Mouse (Mus musculus): ENCODE measurements around the gene Hsp90ab1. TPM values are rescaled to one million over a fixed set of nuclear protein-coding genes. Genes with fewer than 3 reads are reported as not detected.

Hsp90ab1 gene
- polyA plus RNA-seq, 1 experiment from 2014 or later: 1,098 TPM

DNA sequence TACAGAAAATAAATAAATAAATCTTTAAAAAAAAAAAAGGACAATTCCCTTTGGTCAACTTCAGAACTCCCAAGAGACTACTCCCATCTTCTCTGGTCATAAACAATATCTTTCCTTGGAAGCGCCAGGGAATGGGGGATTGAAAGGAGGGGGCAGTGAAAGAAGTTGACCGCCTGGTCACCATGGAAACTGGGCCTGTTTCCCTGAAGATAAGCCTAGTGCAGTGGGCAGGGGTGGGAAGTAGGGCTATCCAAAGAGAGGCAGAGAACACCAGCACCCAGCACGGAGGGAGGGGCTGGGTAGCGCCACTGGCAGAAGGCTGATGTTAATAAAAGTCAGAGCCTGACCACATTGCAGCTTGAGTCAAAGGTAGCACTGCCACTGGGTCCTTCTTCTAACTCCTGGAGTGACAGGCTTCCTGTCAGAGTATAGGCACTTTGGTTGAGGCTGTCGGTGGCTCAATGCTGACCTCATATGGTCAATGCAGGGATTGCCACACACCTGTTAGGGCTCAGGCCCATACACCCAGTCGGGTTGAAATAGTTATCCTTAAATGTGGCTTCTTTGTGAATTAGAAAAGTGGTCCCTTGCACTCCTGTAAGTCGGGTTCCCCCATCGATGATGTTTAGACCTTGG, 21.1 kb downstream of the Hsp90ab1 start:
- H3K27ac ChIP-seq: no peak overlapping the region
- H3K4me1 ChIP-seq: peaks cover 39% of the 10 kb centered on the region
- no peaks in the 10 kb centered on the region for H3K36me3 ChIP-seq
- no peak overlapping the region for H3K4me3 ChIP-seq
- WGBS (ENCODE audit: insufficient replicate concordance): 3% methylated on average over 8 of the region's 8 CpGs
- no peak overlapping the region for H3K4me2 ChIP-seq
- H3K9ac ChIP-seq: no peak overlapping the region
- H3K27me3 ChIP-seq (replicated peaks): peaks cover 79% of the 10 kb centered on the region
- peak; percentile 46 for ATAC-seq
- H3K9me3 ChIP-seq (replicated peaks): no peaks in the 10 kb centered on the region

GRCm38 (mm10) chr17:45551249-45551796, 21.7 kb downstream of the Hsp90ab1 start:
- Histone ChIP-seq H3K36me3 (no peaks in the 10 kb centered on the region), H3K4me2 (no peak overlapping the region), H3K9me3 (replicated peaks) (no peaks in the 10 kb centered on the region), H3K9ac (no peak overlapping the region), H3K4me3 (no peak overlapping the region), H3K4me1 (peaks cover 36% of the 10 kb centered on the region), H3K27me3 (replicated peaks) (peaks cover 79% of the 10 kb centered on the region), H3K27ac (no peak overlapping the region)
- no peak for ATAC-seq
- 53% methylated on average over 7 of the region's 7 CpGs for WGBS (ENCODE audit: insufficient replicate concordance)

DNA sequence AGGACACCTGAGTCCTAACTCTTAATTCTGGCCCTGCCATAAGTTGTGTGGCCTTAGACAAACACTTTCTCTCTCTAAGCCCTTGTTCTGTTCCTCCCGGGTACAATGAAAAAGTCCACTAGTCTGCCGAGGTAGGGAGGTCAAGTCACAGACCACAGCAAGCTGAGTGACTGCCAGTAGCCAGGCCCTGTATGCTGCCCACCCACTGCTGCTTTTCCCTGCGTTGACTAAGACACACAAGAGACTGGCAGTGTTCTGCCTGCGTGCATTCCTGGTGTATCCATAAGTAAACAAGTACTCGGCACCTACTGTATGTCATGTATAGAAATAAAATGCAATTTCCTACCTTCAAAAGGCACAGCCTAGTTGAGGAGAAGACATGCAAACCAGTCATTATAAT, 22.8 kb downstream of the Hsp90ab1 start:
- ATAC-seq: no peak
- 35% methylated on average over 5 of the region's 5 CpGs for WGBS (ENCODE audit: insufficient replicate concordance)

DNA sequence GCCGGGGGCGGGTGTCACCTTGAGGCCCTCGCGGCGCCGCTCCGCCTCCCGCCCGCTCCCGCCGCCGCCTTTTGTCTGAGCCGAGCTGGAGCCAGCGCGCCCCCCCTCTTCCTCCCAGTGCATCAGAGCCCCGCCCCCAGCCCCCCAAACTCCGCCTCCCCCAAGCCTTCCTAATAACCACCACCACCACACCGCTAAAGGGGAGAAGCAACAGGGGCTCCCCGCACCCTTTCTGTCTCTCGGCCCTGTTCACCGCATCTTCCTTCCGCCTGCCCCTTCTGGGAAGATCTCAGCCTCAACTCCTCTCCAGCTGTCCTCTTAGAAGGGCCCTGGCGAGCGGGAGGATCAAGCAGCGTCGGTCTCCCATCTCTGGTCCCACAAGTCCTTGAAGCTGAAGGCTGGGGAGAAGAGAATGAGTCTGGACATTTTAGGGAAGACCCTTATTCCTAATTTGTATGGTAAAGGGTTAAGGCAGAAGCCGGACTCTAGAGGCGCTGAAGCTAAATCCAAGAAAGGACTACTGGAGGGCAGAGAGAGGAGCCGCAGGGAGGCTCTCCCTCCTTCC, 23.4 kb downstream of the Hsp90ab1 start, which contains the start of gene Tmem151b:
TSS of gene Tmem151b (minus strand) at position 61 of the 565 bp plus-strand sequence.
- Histone ChIP-seq H3K4me1 (peaks cover 29% of the 10 kb centered on the region), H3K4me3 (peak within 1 kb of the TSS; percentile 57), H3K27me3 (replicated peaks) (peaks cover 86% of the 10 kb centered on the region), H3K27ac (no peak within 1 kb of the TSS), H3K9ac (peak within 1 kb of the TSS; percentile 47), H3K36me3 (no peaks in the 10 kb centered on the region), H3K9me3 (replicated peaks) (no peaks in the 10 kb centered on the region), H3K4me2 (peak within 1 kb of the TSS; percentile 84)
- no peak for ATAC-seq
- WGBS (ENCODE audit: insufficient replicate concordance): 3% methylated on average over 15 of the region's 29 CpGs

More for the DNA sequence above, 22.8 kb downstream of the Hsp90ab1 start:
- no peak overlapping the region for H3K4me3 ChIP-seq
- H3K4me1 ChIP-seq: peaks cover 30% of the 10 kb centered on the region
- H3K27ac ChIP-seq: no peak overlapping the region
- H3K27me3 ChIP-seq (replicated peaks): peaks cover 84% of the 10 kb centered on the region
- no peaks in the 10 kb centered on the region for H3K9me3 ChIP-seq (replicated peaks)
- no peak overlapping the region for H3K9ac ChIP-seq
- peak overlapping the region; percentile 84 for H3K4me2 ChIP-seq
- H3K36me3 ChIP-seq: no peaks in the 10 kb centered on the region

GRCm38 (mm10) chr17:45548541-45549512, 24.2 kb downstream of the Hsp90ab1 start:
- Histone ChIP-seq H3K36me3 (no peaks in the 10 kb centered on the region), H3K4me1 (peaks cover 29% of the 10 kb centered on the region), H3K9me3 (replicated peaks) (no peaks in the 10 kb centered on the region), H3K4me2 (peak overlapping the region; percentile 84), H3K4me3 (peak overlapping the region; percentile 57), H3K27ac (no peak overlapping the region), H3K27me3 (replicated peaks) (peaks cover 89% of the 10 kb centered on the region), H3K9ac (peak overlapping the region; percentile 47)
- 2% methylated on average over 57 of the region's 68 CpGs for WGBS (ENCODE audit: insufficient replicate concordance)
- ATAC-seq: 0 out of 2 replicates have a peak, but pooled peaks have one; percentile 17

DNA sequence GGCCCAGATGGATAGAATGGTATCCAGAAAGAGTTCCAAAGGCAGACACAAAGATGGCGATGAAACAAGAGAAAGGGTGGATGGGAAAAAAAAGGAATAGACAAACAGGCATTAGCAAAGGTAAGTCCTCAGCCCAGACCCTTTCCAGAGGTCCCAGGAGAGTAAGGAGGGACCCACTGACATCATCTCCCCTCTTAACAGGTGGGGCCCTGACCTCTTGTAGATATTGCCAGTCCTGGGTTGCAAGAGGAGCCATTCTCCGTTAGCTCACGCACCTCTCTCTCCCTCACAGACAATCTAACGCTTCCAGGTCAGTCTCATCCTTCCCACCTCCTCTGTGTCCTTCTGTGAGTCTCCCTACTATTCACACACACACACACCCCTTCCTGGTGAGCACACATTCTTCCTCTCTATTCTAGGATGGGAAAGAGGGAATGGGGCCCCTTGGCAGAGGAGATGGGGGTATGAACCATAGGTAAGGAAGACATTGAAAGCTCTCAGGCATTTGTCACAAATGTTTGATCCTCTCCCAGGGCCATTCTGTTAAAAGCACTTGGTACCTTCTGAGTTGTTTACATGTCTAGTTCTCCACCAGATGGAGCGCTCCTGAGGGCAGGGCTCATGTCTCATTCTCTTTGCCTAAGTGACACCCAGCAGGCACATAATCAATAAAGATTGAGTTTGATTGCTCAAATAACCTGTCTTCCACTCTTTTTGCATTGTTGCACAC, 25.4 kb downstream of the Hsp90ab1 start:
- Histone ChIP-seq H3K27me3 (replicated peaks) (peaks cover 95% of the 10 kb centered on the region), H3K27ac (no peak overlapping the region), H3K4me3 (no peak overlapping the region), H3K9ac (no peak overlapping the region), H3K9me3 (replicated peaks) (no peaks in the 10 kb centered on the region), H3K36me3 (no peaks in the 10 kb centered on the region), H3K4me1 (peaks cover 29% of the 10 kb centered on the region), H3K4me2 (no peak overlapping the region)
- no peak for ATAC-seq
- WGBS (ENCODE audit: insufficient replicate concordance): 55% methylated on average over 5 of the region's 5 CpGs

- Histone ChIP-seq H3K36me3 (no peaks in the 10 kb centered on the region), H3K4me3 (no peak overlapping the region), H3K27ac (no peak overlapping the region), H3K9ac (no peak overlapping the region), H3K9me3 (replicated peaks) (no peaks in the 10 kb centered on the region), H3K4me1 (peaks cover 28% of the 10 kb centered on the region), H3K4me2 (no peak overlapping the region), H3K27me3 (replicated peaks) (peaks cover 100% of the 10 kb centered on the region)
- ATAC-seq: no peak
- 57% methylated on average over 16 of the region's 16 CpGs for WGBS (ENCODE audit: insufficient replicate concordance)
Observed at GRCm38 (mm10) chr17:45546941-45547340, 26.1 kb downstream of the Hsp90ab1 start.

GRCm38 (mm10) chr17:45545278-45545961, 27.7 kb downstream of the Hsp90ab1 start:
- H3K27me3 ChIP-seq (replicated peaks): peaks cover 100% of the 10 kb centered on the region

GRCm38 (mm10) chr17:45544873-45545277, 28.2 kb downstream of the Hsp90ab1 start:
- no peak for ATAC-seq
- Histone ChIP-seq H3K9me3 (replicated peaks) (no peaks in the 10 kb centered on the region), H3K4me1 (peaks cover 25% of the 10 kb centered on the region), H3K27ac (no peak overlapping the region), H3K9ac (no peak overlapping the region), H3K27me3 (replicated peaks) (peaks cover 100% of the 10 kb centered on the region), H3K36me3 (no peaks in the 10 kb centered on the region), H3K4me2 (peak overlapping the region; percentile 46), H3K4me3 (peak overlapping the region; percentile 28)
- WGBS (ENCODE audit: insufficient replicate concordance): 6% methylated on average over 46 of the region's 46 CpGs

More at GRCm38 (mm10) chr17:45545278-45545961, 27.7 kb downstream of the Hsp90ab1 start:
- no peak overlapping the region for H3K9ac ChIP-seq
- ATAC-seq: no peak
- H3K36me3 ChIP-seq: no peaks in the 10 kb centered on the region
- no peak overlapping the region for H3K27ac ChIP-seq
- H3K4me2 ChIP-seq: peak overlapping the region; percentile 46
- peaks cover 25% of the 10 kb centered on the region for H3K4me1 ChIP-seq
- 5% methylated on average over 74 of the region's 74 CpGs for WGBS (ENCODE audit: insufficient replicate concordance)
- H3K9me3 ChIP-seq (replicated peaks): no peaks in the 10 kb centered on the region
- H3K4me3 ChIP-seq: peak overlapping the region; percentile 28

GRCm38 (mm10) chr17:45544001-45544872, 28.8 kb downstream of the Hsp90ab1 start:
- no peak overlapping the region; the same call in 1 of the 2 replicates for H3K4me2 ChIP-seq
- WGBS (ENCODE audit: insufficient replicate concordance): 5% methylated on average over 24 of the region's 24 CpGs
- H3K4me3 ChIP-seq: no peak overlapping the region

More at GRCm38 (mm10) chr17:45544001-45544872, 28.8 kb downstream of the Hsp90ab1 start:
- ATAC-seq: no peak
- no peak overlapping the region for H3K27ac ChIP-seq
- peaks cover 19% of the 10 kb centered on the region for H3K4me1 ChIP-seq
- no peak overlapping the region for H3K9ac ChIP-seq
- H3K9me3 ChIP-seq (replicated peaks): no peaks in the 10 kb centered on the region
- H3K36me3 ChIP-seq: no peaks in the 10 kb centered on the region
- H3K27me3 ChIP-seq (replicated peaks): peaks cover 100% of the 10 kb centered on the region
